Mouse (Mus musculus) A20 (cell line): Measurements from ENCODE around the gene Klhl23.
A peak's percentile ranks its signal among the peaks of the same experiment; 100 is the strongest.

Experiments used
- DNase-seq: peaks from one replicate; pipeline ENCODE4 v3.0.0-alpha.2; 2011; ENCODE audit warnings: low read depth, low spot score

Klhl23 gene

GRCm38 (mm10) chr2:69829680-69830079, 7.9 kb downstream of the Klhl23 start:
- DNase-seq: no peak

GRCm38 (mm10) chr2:69830116-69830515, 8.4 kb downstream of the Klhl23 start:
- no peak for DNase-seq

GRCm38 (mm10) chr2:69837244-69837967, 15.7 kb downstream of the Klhl23 start:
- DNase-seq: peak; percentile 11

- DNase-seq: no peak
Observed at GRCm38 (mm10) chr2:69837996-69838395, 16.3 kb downstream of the Klhl23 start.

- DNase-seq: no peak
Observed at GRCm38 (mm10) chr2:69838707-69839106, 17.0 kb downstream of the Klhl23 start.

GRCm38 (mm10) chr2:69840261-69840660, 18.5 kb downstream of the Klhl23 start:
- no peak for DNase-seq

GRCm38 (mm10) chr2:69849215-69849614, 27.5 kb downstream of the Klhl23 start:
- DNase-seq: no peak

GRCm38 (mm10) chr2:69851427-69852058, 29.8 kb downstream of the Klhl23 start:
- DNase-seq: no peak

GRCm38 (mm10) chr2:69856392-69856791, 34.6 kb downstream of the Klhl23 start:
- DNase-seq: no peak

- DNase-seq: peak; percentile 24
Observed at GRCm38 (mm10) chr2:69857882-69858281, 36.1 kb downstream of the Klhl23 start.

GRCm38 (mm10) chr2:69860972-69861452, 39.3 kb downstream of the Klhl23 start:
- DNase-seq: peak; percentile 58

GRCm38 (mm10) chr2:69861485-69862091, 39.8 kb downstream of the Klhl23 start, which contains the start of gene Ssb:
Gene Ssb, plus strand, starts transcription at chr2:69861562.
- DNase-seq: peak; percentile 95

- peak; percentile 59 for DNase-seq
Observed at GRCm38 (mm10) chr2:69862117-69862657, 40.4 kb downstream of the Klhl23 start.

- peak; percentile 58 for DNase-seq
Observed at GRCm38 (mm10) chr2:69883990-69884391, 62.2 kb downstream of the Klhl23 start.

GRCm38 (mm10) chr2:69884581-69884980, 62.8 kb downstream of the Klhl23 start:
- peak; percentile 59 for DNase-seq

- no peak for DNase-seq
Observed at GRCm38 (mm10) chr2:69885050-69885449, 63.3 kb downstream of the Klhl23 start.

- peak; percentile 93 for DNase-seq
Observed at GRCm38 (mm10) chr2:69885451-69886305, 63.9 kb downstream of the Klhl23 start, which contains the start of gene Mettl5. Gene Mettl5, minus strand, starts transcription at chr2:69885615.
